Mouse (Mus musculus) liver, postnatal 0 days (tissue): Measurements from ENCODE around the gene Msi2. TPM values are rescaled to one million over a fixed set of nuclear protein-coding genes. Genes with fewer than 3 reads are reported as not detected.

Experiments used
- ATAC-seq: fragments of 200-750 bp; cut with Nextera tagmentation; 2 replicates; pipeline ENCODE4 v1.8.0; 2017; ENCODE audit warnings: mild to moderate bottlenecking, moderate library complexity
- DNase-seq: peaks from one replicate; pipeline ENCODE4 v3.0.0-alpha.2; 2016
- H3K27ac ChIP-seq: fragments of 300-500 bp; sonication (generic); 2 replicates; pipeline ENCODE4 v1.5.1; 2014; ENCODE audit warnings: antibody characterized with exemption, moderate library complexity, mild to moderate bottlenecking, low read depth
- H3K27me3 ChIP-seq: fragments of 300-500 bp; sonication (generic); 2 replicates; pipeline ENCODE4 v1.6.1; 2014; ENCODE audit warnings: low read length, control low read depth, mixed read lengths; ENCODE audit not compliant: insufficient read depth
- H3K36me3 ChIP-seq: fragments of 300-500 bp; sonication (generic); replicated peaks from 2 replicates; pipeline ENCODE4 v1.6.1; 2014; ENCODE audit warnings: mild to moderate bottlenecking, control low read depth, low read length, moderate library complexity, mixed read lengths; ENCODE audit not compliant: insufficient read depth
- H3K4me1 ChIP-seq: fragments of 300-500 bp; sonication (generic); 2 replicates; pipeline ENCODE4 v1.6.1; 2014; ENCODE audit warnings: antibody characterized with exemption, mild to moderate bottlenecking, control low read depth; ENCODE audit not compliant: insufficient read depth
- H3K4me2 ChIP-seq: fragments of 300-500 bp; sonication (generic); 2 replicates; pipeline ENCODE4 v1.6.1; 2014; ENCODE audit warnings: low read depth, mild to moderate bottlenecking, low read length, moderate library complexity, mixed read lengths
- H3K4me3 ChIP-seq: fragments of 300-500 bp; sonication (generic); 2 replicates; pipeline ENCODE4 v1.5.1; 2014; ENCODE audit warnings: low read depth, low read length
- H3K9ac ChIP-seq: fragments of 300-500 bp; sonication (generic); replicated peaks from 2 replicates; pipeline ENCODE4 v1.6.1; 2014; ENCODE audit warnings: mild to moderate bottlenecking, moderate library complexity
- H3K9me3 ChIP-seq: fragments of 300-500 bp; sonication (generic); 2 replicates; pipeline ENCODE4 v1.6.1; 2016; ENCODE audit warnings: mild to moderate bottlenecking, control low read depth, low read length, mixed read lengths
- CTCF ChIP-seq: sonication (generic); IDR thresholded peaks from 2 replicates; pipeline ENCODE4 v1.5.1; 2016; ENCODE audit warnings: antibody characterized with exemption, low read depth
- EP300 ChIP-seq: IDR thresholded peaks from 2 replicates; pipeline ENCODE4 v1.6.1; 2016; ENCODE audit warnings: antibody characterized with exemption, low read depth, mild to moderate bottlenecking
- WGBS: fragments of 180-500 bp; shearing (Covaris S2); extraction: QIAGEN DNeasy Blood & Tissue Kit; methylation state at CpG from one replicate; pipeline ENCODE4 v1.1.7; 2014; ENCODE audit not compliant: insufficient replicate concordance; 5-methylcytosine and 5-hydroxymethylcytosine counted together
- polyA plus RNA-seq: library from polyadenylated mRNA; unstranded; fragments of >200 nt; fragmentation: Nextera tagmentation; extraction: Ambion mirVana; gene quantifications from 2 replicates; pipeline ENCODE4 v1.2.1, GENCODE M21; 2015

The Msi2 gene
- polyA plus RNA-seq, 1 experiment from 2014 or later: 3.7 TPM

DNA sequence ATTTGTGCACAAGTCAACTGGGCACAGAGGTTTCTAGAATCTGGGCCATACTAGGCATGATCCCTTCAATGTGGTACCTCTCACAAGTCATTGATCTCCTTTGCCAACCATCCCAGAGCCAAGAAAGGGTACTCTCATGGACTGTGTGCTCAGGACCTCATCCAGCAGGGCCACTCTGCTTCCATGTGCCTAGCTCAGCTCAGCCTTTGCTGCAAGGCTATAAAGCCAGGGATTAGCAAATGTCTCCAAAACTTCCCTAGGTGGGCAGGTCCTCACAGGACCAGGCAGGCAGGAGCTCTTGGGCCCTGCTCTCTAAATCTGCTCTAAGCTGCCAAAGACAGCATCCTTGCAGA, 193.9 kb downstream of the Msi2 start:
- ATAC-seq: no peak
- H3K9me3 ChIP-seq: no peaks in the 10 kb centered on the region

DNA sequence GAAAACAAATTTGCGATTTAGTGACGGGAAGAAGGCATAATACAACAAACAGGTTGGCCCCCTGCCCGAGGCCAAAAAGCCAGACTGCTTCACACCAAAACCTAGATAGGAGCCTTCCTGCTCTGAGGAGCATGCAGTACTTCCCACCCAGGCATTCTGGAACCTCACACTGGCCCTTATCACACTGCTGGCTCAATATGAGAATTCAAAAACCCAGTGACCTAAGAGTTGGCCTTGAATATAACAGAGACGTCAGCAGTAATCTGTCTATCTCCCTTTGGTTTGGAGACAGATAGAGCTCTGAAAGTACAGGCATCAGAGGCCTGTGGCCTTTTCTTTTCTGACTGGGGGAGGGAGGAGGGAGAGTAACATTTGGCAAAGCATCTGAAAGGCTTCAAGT, 194.4 kb downstream of the Msi2 start:
- Histone ChIP-seq H3K4me2 (no peak overlapping the region), H3K4me1 (peaks cover 31% of the 10 kb centered on the region), H3K4me3 (no peak overlapping the region), H3K36me3 (no peaks in the 10 kb centered on the region), H3K9ac (no peak overlapping the region), H3K9me3 (no peaks in the 10 kb centered on the region), H3K27me3 (no peaks in the 10 kb centered on the region), H3K27ac (no peak overlapping the region)
- no peak for TF ChIP-seq CTCF
- TF ChIP-seq EP300: 0 out of 2 replicates have a peak, but pooled peaks have one; percentile 15
- DNase-seq (no peak), ATAC-seq (no peak)
- 59% methylated on average over 4 of the region's 4 CpGs for WGBS

More for the DNA sequence above, 193.9 kb downstream of the Msi2 start:
- no peak for DNase-seq
- Histone ChIP-seq H3K27me3 (no peaks in the 10 kb centered on the region), H3K4me1 (peaks cover 34% of the 10 kb centered on the region), H3K4me3 (no peak overlapping the region), H3K27ac (peak overlapping the region; percentile 16; the same call in 1 of the 2 replicates), H3K9ac (no peak overlapping the region), H3K36me3 (no peaks in the 10 kb centered on the region), H3K4me2 (no peak overlapping the region)
- TF ChIP-seq EP300: no peak
- no peak for TF ChIP-seq CTCF

DNA sequence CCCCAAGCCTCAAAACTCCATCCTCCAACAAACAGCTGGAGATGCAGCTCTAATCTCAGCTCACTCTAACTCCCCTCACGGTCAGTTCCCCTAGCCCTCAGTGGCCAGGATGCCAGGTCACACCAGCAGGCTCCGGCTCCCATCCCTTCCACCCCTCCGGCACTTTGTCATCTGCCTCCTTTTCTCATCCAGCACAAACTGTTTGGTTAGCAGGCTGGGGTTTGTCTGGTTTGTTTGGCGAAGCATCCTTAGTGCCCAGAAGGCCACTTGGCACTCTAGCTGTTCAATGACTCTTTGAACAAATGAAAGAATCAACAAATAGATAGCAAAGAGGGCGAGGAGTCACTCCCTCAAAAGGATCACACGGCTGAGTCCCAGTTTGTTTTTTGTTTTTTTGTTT, 194.8 kb downstream of the Msi2 start:
- no peak overlapping the region for H3K27ac ChIP-seq
- no peak for ATAC-seq
- H3K9me3 ChIP-seq: no peaks in the 10 kb centered on the region
- no peak for TF ChIP-seq EP300
- no peak for TF ChIP-seq CTCF
- WGBS: 65% methylated on average over 6 of the region's 6 CpGs
- DNase-seq: no peak
- peaks cover 27% of the 10 kb centered on the region for H3K4me1 ChIP-seq
- H3K9ac ChIP-seq: no peak overlapping the region
- H3K4me3 ChIP-seq: no peak overlapping the region
- no peaks in the 10 kb centered on the region for H3K27me3 ChIP-seq
- H3K36me3 ChIP-seq: no peaks in the 10 kb centered on the region
- no peak overlapping the region for H3K4me2 ChIP-seq

- no peak overlapping the region for H3K4me2 ChIP-seq
- 71% methylated on average over 5 of the region's 5 CpGs for WGBS
- H3K27me3 ChIP-seq: no peaks in the 10 kb centered on the region
- no peak overlapping the region for H3K27ac ChIP-seq
- no peaks in the 10 kb centered on the region for H3K36me3 ChIP-seq
- H3K4me1 ChIP-seq: peaks cover 13% of the 10 kb centered on the region; the same call in 1 of the 2 replicates
- H3K4me3 ChIP-seq: no peak overlapping the region
- ATAC-seq (no peak), DNase-seq (no peak)
- H3K9me3 ChIP-seq: no peaks in the 10 kb centered on the region
- TF ChIP-seq EP300 (0 out of 2 replicates have a peak, but pooled peaks have one; percentile 12), CTCF (no peak)
- no peak overlapping the region for H3K9ac ChIP-seq
Measured at GRCm38 (mm10) chr11:88522114-88522513, 196.2 kb downstream of the Msi2 start.

GRCm38 (mm10) chr11:88520951-88521730, 197.2 kb downstream of the Msi2 start:
- H3K27me3 ChIP-seq: no peaks in the 10 kb centered on the region
- TF ChIP-seq EP300 (no peak), CTCF (no peak)
- ATAC-seq: no peak
- no peak overlapping the region for H3K9ac ChIP-seq
- WGBS: 81% methylated on average over 19 of the region's 19 CpGs
- H3K27ac ChIP-seq: no peak overlapping the region
- no peaks in the 10 kb centered on the region for H3K36me3 ChIP-seq
- no peak overlapping the region for H3K4me2 ChIP-seq
- no peak overlapping the region for H3K4me3 ChIP-seq
- no peak for DNase-seq
- peaks cover 11% of the 10 kb centered on the region; the same call in 1 of the 2 replicates for H3K4me1 ChIP-seq
- no peaks in the 10 kb centered on the region for H3K9me3 ChIP-seq

GRCm38 (mm10) chr11:88518361-88518760, 200.0 kb downstream of the Msi2 start:
- H3K4me2 ChIP-seq: no peak overlapping the region
- H3K4me1 ChIP-seq: peaks cover 15% of the 10 kb centered on the region
- H3K9ac ChIP-seq: no peak overlapping the region
- no peak for TF ChIP-seq CTCF
- no peak for TF ChIP-seq EP300
- no peaks in the 10 kb centered on the region for H3K36me3 ChIP-seq
- no peak overlapping the region for H3K27ac ChIP-seq
- no peak for DNase-seq
- no peaks in the 10 kb centered on the region for H3K9me3 ChIP-seq
- no peak overlapping the region for H3K4me3 ChIP-seq
- ATAC-seq: no peak
- WGBS: 78% methylated on average over 3 of the region's 3 CpGs
- H3K27me3 ChIP-seq: no peaks in the 10 kb centered on the region
